Mouse (Mus musculus): ENCODE data around the gene Pold2. TPM values are rescaled to one million over a fixed set of nuclear protein-coding genes. Genes with fewer than 3 reads are reported as not detected.
"Not testable (repeated sequence)": the region's sequence is repeated elsewhere in the genome, so short reads cannot be mapped to it uniquely, and the experiment has no call there.

The Pold2 gene
- total RNA-seq, 2 experiments from 2014 or later: 14.4 to 23.1 TPM

- no peak for ATAC-seq (replicated peaks; ENCODE audit: low FRiP score, poor library complexity, severe bottlenecking)
Measured at GRCm38 (mm10) chr11:5901320-5901719, 23.2 kb upstream of the Pold2 start.

- no peak for ATAC-seq (replicated peaks; ENCODE audit: low FRiP score, poor library complexity, severe bottlenecking)
Measured at GRCm38 (mm10) chr11:5899286-5899685, 21.2 kb upstream of the Pold2 start.

GRCm38 (mm10) chr11:5898531-5898930 lies 20.4 kb upstream of the Pold2 start, which contains the start of gene Myl7:
TSS of gene Myl7 (minus strand) at chr11:5898782.
- no peak for ATAC-seq (replicated peaks; ENCODE audit: low FRiP score, poor library complexity, severe bottlenecking)

- ATAC-seq (replicated peaks; ENCODE audit: low FRiP score, poor library complexity, severe bottlenecking): no peak
Measured at GRCm38 (mm10) chr11:5897839-5898238, 19.7 kb upstream of the Pold2 start.

GRCm38 (mm10) chr11:5897230-5897629 lies 19.1 kb upstream of the Pold2 start:
- no peak for ATAC-seq (replicated peaks; ENCODE audit: low FRiP score, poor library complexity, severe bottlenecking)

GRCm38 (mm10) chr11:5893807-5894206 lies 15.7 kb upstream of the Pold2 start:
- no peak for ATAC-seq (replicated peaks; ENCODE audit: low FRiP score, poor library complexity, severe bottlenecking)

GRCm38 (mm10) chr11:5892810-5893368 lies 14.8 kb upstream of the Pold2 start:
- no peak for ATAC-seq (replicated peaks; ENCODE audit: low FRiP score, poor library complexity, severe bottlenecking)

- ATAC-seq (replicated peaks; ENCODE audit: low FRiP score, poor library complexity, severe bottlenecking): no peak
Measured at GRCm38 (mm10) chr11:5892151-5892591, 14.1 kb upstream of the Pold2 start.

GRCm38 (mm10) chr11:5888563-5888962 lies 10.5 kb upstream of the Pold2 start:
- ATAC-seq (replicated peaks; ENCODE audit: low FRiP score, poor library complexity, severe bottlenecking): not testable (repeated sequence)

GRCm38 (mm10) chr11:5887250-5887649 lies 9.2 kb upstream of the Pold2 start:
- no peak for ATAC-seq (replicated peaks; ENCODE audit: low FRiP score, poor library complexity, severe bottlenecking)

- peak; percentile 60; the same call in 1 of the 2 replicates for ATAC-seq (replicated peaks; ENCODE audit: low FRiP score, poor library complexity, severe bottlenecking)
Measured at GRCm38 (mm10) chr11:5886187-5886586, 8.1 kb upstream of the Pold2 start.

- ATAC-seq (replicated peaks; ENCODE audit: low FRiP score, poor library complexity, severe bottlenecking): no peak
Measured at GRCm38 (mm10) chr11:5882518-5882917, 4.4 kb upstream of the Pold2 start.

GRCm38 (mm10) chr11:5879905-5880304 lies 1.8 kb upstream of the Pold2 start:
- ATAC-seq (replicated peaks; ENCODE audit: low FRiP score, poor library complexity, severe bottlenecking): no peak

GRCm38 (mm10) chr11:5878661-5879060 lies 569 bp upstream of the Pold2 start:
- ATAC-seq (replicated peaks; ENCODE audit: low FRiP score, poor library complexity, severe bottlenecking): no peak

- ATAC-seq (replicated peaks; ENCODE audit: low FRiP score, poor library complexity, severe bottlenecking): no peak
Measured at GRCm38 (mm10) chr11:5877421-5877820, 671 bp downstream of the Pold2 start.

- no peak for ATAC-seq (replicated peaks; ENCODE audit: low FRiP score, poor library complexity, severe bottlenecking)
Measured at GRCm38 (mm10) chr11:5873192-5873591, 4.9 kb downstream of the Pold2 start.

GRCm38 (mm10) chr11:5872707-5873106 lies 5.4 kb downstream of the Pold2 start:
- ATAC-seq (replicated peaks; ENCODE audit: low FRiP score, poor library complexity, severe bottlenecking): no peak

- no peak for ATAC-seq (replicated peaks; ENCODE audit: low FRiP score, poor library complexity, severe bottlenecking)
Measured at GRCm38 (mm10) chr11:5870069-5870468, 8.0 kb downstream of the Pold2 start.

GRCm38 (mm10) chr11:5869331-5869730 lies 8.8 kb downstream of the Pold2 start:
- ATAC-seq (replicated peaks; ENCODE audit: low FRiP score, poor library complexity, severe bottlenecking): no peak

- no peak for ATAC-seq (replicated peaks; ENCODE audit: low FRiP score, poor library complexity, severe bottlenecking)
Measured at GRCm38 (mm10) chr11:5868324-5868723, 9.8 kb downstream of the Pold2 start.

GRCm38 (mm10) chr11:5867196-5867595 lies 10.9 kb downstream of the Pold2 start:
- ATAC-seq (replicated peaks; ENCODE audit: low FRiP score, poor library complexity, severe bottlenecking): no peak

All from erythroid progenitor cell, adult 5-6 weeks (primary cell).